Mouse (Mus musculus) liver, embryonic 14.5 days (tissue): ENCODE results near the gene Selenow.

Source experiments
- CTCF ChIP-seq: IDR thresholded peaks from 2 replicates; pipeline ENCODE4 v1.5.1; 2016; ENCODE audit warnings: antibody characterized with exemption, low read depth, control low read depth
- EP300 ChIP-seq: IDR thresholded peaks from 2 replicates; pipeline ENCODE4 v1.6.1; 2016; ENCODE audit warnings: antibody characterized with exemption, low read depth

- TF ChIP-seq CTCF, result no peak
- no peak for TF ChIP-seq EP300
Measured at GRCm38 (mm10) chr7:15921796-15922195, 406 bp downstream of the Selenow start.
